10 mouse cellular contexts compared by ENCODE assay signal in genomic region chr3:84215253-84215652, GRCm38 (mm10). TPM values are rescaled to one million over a fixed set of nuclear protein-coding genes. Genes with fewer than 3 reads are reported as not detected.
DNase-seq lines count a peak whose midpoint lies in the region; ATAC-seq and TF ChIP-seq lines count a peak whose summit lies in the region.
"Had no signal": no experiment of that assay in that cellular context is flagged by ENCODE, and none has a peak within 500 bp of the region (broad histone marks: within the 10 kb centered on the region; RNA-seq: fewer than 3 reads in every experiment).

No protein-coding gene starts in this region.

- no peaks in the 10 kb centered on the region for H3K9me3 ChIP-seq in hindbrain, embryonic 10.5 days
- no peaks in the 10 kb centered on the region for H3K9me3 ChIP-seq in hindbrain, embryonic 11.5 days (ENCODE audit: control insufficient read depth, low read length)
- no peaks in the 10 kb centered on the region for H3K9me3 ChIP-seq in intestine, postnatal 0 days (ENCODE audit: control insufficient read depth)

- DNase-seq in hindbrain, embryonic 10.5 days (ENCODE audit: low spot score): no peak
- no peak for DNase-seq in hindbrain, embryonic 11.5 days (ENCODE audit: low spot score)
- DNase-seq in NIH3T3 (ENCODE audit: low read depth): peak; percentile 41
- peak; percentile 88 for DNase-seq in cerebellum, adult 8-10 months
- DNase-seq in spleen, postnatal 36 days (ENCODE audit: low spot score in 2 of 2): no peak
- no peak for DNase-seq in c-Kit-positive CD71-positive TER-119-positive erythroid progenitor cells, embryonic 14.5 days (ENCODE audit: low spot score)

- no peak overlapping the region for H3K4me2 ChIP-seq in hindbrain, embryonic 11.5 days (replicated peaks; ENCODE audit: low read depth, low read length)
- no peak overlapping the region for H3K4me2 ChIP-seq in intestine, postnatal 0 days (replicated peaks; ENCODE audit: low read depth)

- peaks cover 1% of the 10 kb centered on the region for H3K36me3 ChIP-seq in hindbrain, embryonic 10.5 days
- H3K36me3 ChIP-seq in hindbrain, embryonic 11.5 days (ENCODE audit: control insufficient read depth, insufficient read depth, low read length): no peaks in the 10 kb centered on the region
- no peaks in the 10 kb centered on the region for H3K36me3 ChIP-seq in intestine, postnatal 0 days (ENCODE audit: control insufficient read depth, insufficient read depth)

- TF ChIP-seq CTCF in intestine, postnatal 0 days (IDR thresholded peaks at IDR 0.05; ENCODE audit: low read depth): no peak

- WGBS in hindbrain, embryonic 10.5 days: 60% methylated on average over 9 of the region's 9 CpGs
- WGBS in hindbrain, embryonic 11.5 days: 61% methylated on average over 9 of the region's 9 CpGs
- WGBS in intestine, postnatal 0 days: 55% methylated on average over 9 of the region's 9 CpGs

- no peak overlapping the region for H3K4me3 ChIP-seq in hindbrain, embryonic 10.5 days
- no peak overlapping the region for H3K4me3 ChIP-seq in hindbrain, embryonic 11.5 days (ENCODE audit: low read depth, low read length)
- no peak overlapping the region for H3K4me3 ChIP-seq in intestine, postnatal 0 days (ENCODE audit: low read depth, low read length)

- peaks cover 56% of the 10 kb centered on the region for H3K4me1 ChIP-seq in hindbrain, embryonic 10.5 days (replicated peaks)
- peaks cover 12% of the 10 kb centered on the region; the same call in 1 of the 2 replicates for H3K4me1 ChIP-seq in hindbrain, embryonic 11.5 days (replicated peaks; ENCODE audit: control insufficient read depth, insufficient read depth, low read length)
- H3K4me1 ChIP-seq in intestine, postnatal 0 days (replicated peaks; ENCODE audit: control insufficient read depth, insufficient read depth, low read length): 0 out of 2 replicates have a peak, but pooled peaks cover 6% of the 10 kb centered on the region

- peak overlapping the region; percentile 29; the same call in 1 of the 2 replicates for H3K27ac ChIP-seq in hindbrain, embryonic 10.5 days
- H3K27ac ChIP-seq in hindbrain, embryonic 11.5 days (ENCODE audit: low read depth, low read length): no peak overlapping the region
- peak overlapping the region; percentile 78 for H3K27ac ChIP-seq in intestine, postnatal 0 days (ENCODE audit: low read depth, low read length)
- H3K27ac ChIP-seq: kidney, postnatal 0 days; liver, embryonic 14.5 days had no signal

- no peaks in the 10 kb centered on the region; the same call in 1 of the 2 replicates for H3K27me3 ChIP-seq in hindbrain, embryonic 10.5 days (ENCODE audit: insufficient read depth, poor library complexity, severe bottlenecking)
- H3K27me3 ChIP-seq in hindbrain, embryonic 11.5 days (ENCODE audit: control insufficient read depth, insufficient read depth, low read length): no peaks in the 10 kb centered on the region
- no peaks in the 10 kb centered on the region for H3K27me3 ChIP-seq in intestine, postnatal 0 days (replicated peaks; ENCODE audit: control insufficient read depth, insufficient read depth, low read length)

- no peak overlapping the region for H3K9ac ChIP-seq in hindbrain, embryonic 11.5 days (ENCODE audit: low read depth, low read length)
- H3K9ac ChIP-seq in intestine, postnatal 0 days (ENCODE audit: low read depth, low read length): no peak overlapping the region
- H3K9ac ChIP-seq: liver, embryonic 14.5 days had no signal

- no peak for ATAC-seq in hindbrain, embryonic 11.5 days (ENCODE audit: low FRiP score)
- ATAC-seq in intestine, postnatal 0 days: no peak
- no peak for ATAC-seq in monocyte, adult 5-6 weeks (replicated peaks; ENCODE audit: insufficient number of reproducible peaks, low FRiP score, low TSS enrichment, poor library complexity, severe bottlenecking)

RNA-seq across cellular contexts. Expression of gene Gm6525, which starts 41.3 kb away (rescaled TPM):
- polyA plus RNA-seq in hindbrain, embryonic 10.5 days (2016; fragmentation: Nextera tagmentation; extraction: Ambion mirVana): 1.5 and 1.9 TPM in 2 replicates
- polyA plus RNA-seq in hindbrain, embryonic 11.5 days (2014; fragmentation: Nextera tagmentation; extraction: Ambion mirVana): 0.99 and 1.6 TPM in 2 replicates
- polyA plus RNA-seq in intestine, postnatal 0 days (2015; fragmentation: Nextera tagmentation; extraction: Ambion mirVana): 0.56 and 0.93 TPM in 2 replicates
- total RNA-seq in monocyte, adult 5-6 weeks (2017): not detected in 3 replicates

RNA-seq across cellular contexts. Expression of gene Mnd1, which starts 59.7 kb away (rescaled TPM):
- 10.0 and 14.2 TPM in 2 replicates for polyA plus RNA-seq in hindbrain, embryonic 10.5 days (2016; fragmentation: Nextera tagmentation; extraction: Ambion mirVana)
- polyA plus RNA-seq in hindbrain, embryonic 11.5 days (2014; fragmentation: Nextera tagmentation; extraction: Ambion mirVana): 10.4 and 10.9 TPM in 2 replicates
- polyA plus RNA-seq in intestine, postnatal 0 days (2015; fragmentation: Nextera tagmentation; extraction: Ambion mirVana): 6.5 and 6.7 TPM in 2 replicates
- 5.8 TPM in 1 of 3 replicates, not detected in the others for total RNA-seq in monocyte, adult 5-6 weeks (2017)

Comparison
In these comparisons a context has a peak if more than half of its experiments do, and no peak if none do; other contexts are left out.
1. DNase-seq: peak in NIH3T3 (single experiment) and cerebellum, adult 8-10 months (single experiment); none in hindbrain, embryonic 10.5 days (single experiment), hindbrain, embryonic 11.5 days (single experiment), spleen, postnatal 36 days (0 of 2) and c-Kit-positive CD71-positive TER-119-positive erythroid progenitor cells, embryonic 14.5 days (single experiment).